Mouse (Mus musculus) heart, postnatal 0 days (tissue): Measurements from ENCODE around the gene Cib3. TPM values are rescaled to one million over a fixed set of nuclear protein-coding genes. Genes with fewer than 3 reads are reported as not detected.

Source experiments
- ATAC-seq: fragments of 200-750 bp; cut with Nextera tagmentation; 2 replicates; pipeline ENCODE4 v1.8.0; 2017; ENCODE audit warnings: low read depth, moderate number of reproducible peaks, moderate library complexity; ENCODE audit not compliant: insufficient read depth
- DNase-seq: peaks from one replicate; pipeline ENCODE4 v3.0.0-alpha.2; 2016; ENCODE audit warnings: low spot score
- H3K27ac ChIP-seq: fragments of 300-500 bp; sonication (generic); 2 replicates; pipeline ENCODE4 v1.5.1; 2014; ENCODE audit warnings: low read depth, mild to moderate bottlenecking
- H3K27me3 ChIP-seq: fragments of 300-500 bp; sonication (generic); 2 replicates; pipeline ENCODE4 v1.6.1; 2014; ENCODE audit warnings: low read length, mixed read lengths; ENCODE audit not compliant: control insufficient read depth, insufficient read depth
- H3K36me3 ChIP-seq: fragments of 300-500 bp; sonication (generic); replicated peaks from 2 replicates; pipeline ENCODE4 v1.6.1; 2014; ENCODE audit warnings: low read length, mixed read lengths; ENCODE audit not compliant: control insufficient read depth, insufficient read depth
- H3K4me1 ChIP-seq: fragments of 300-500 bp; sonication (generic); 2 replicates; pipeline ENCODE4 v1.6.1; 2014; ENCODE audit warnings: antibody characterized with exemption; ENCODE audit not compliant: control insufficient read depth, insufficient read depth
- H3K4me2 ChIP-seq: fragments of 300-500 bp; sonication (generic); 2 replicates; pipeline ENCODE4 v1.6.1; 2014; ENCODE audit warnings: low read depth, mild to moderate bottlenecking, low read length, moderate library complexity
- H3K4me3 ChIP-seq: fragments of 300-500 bp; sonication (generic); 2 replicates; pipeline ENCODE4 v1.5.1; 2014; ENCODE audit warnings: low read depth, low read length
- H3K9ac ChIP-seq: fragments of 300-500 bp; sonication (generic); replicated peaks from 2 replicates; pipeline ENCODE4 v1.6.1; 2014; ENCODE audit warnings: low read depth, low read length, mixed read lengths
- H3K9me3 ChIP-seq: fragments of 300-500 bp; sonication (generic); replicated peaks from 2 replicates; pipeline ENCODE4 v1.6.1; 2016; ENCODE audit warnings: low read length; ENCODE audit not compliant: control insufficient read depth
- CTCF ChIP-seq: IDR thresholded peaks from 2 replicates; pipeline ENCODE4 v1.5.1; 2016; ENCODE audit warnings: antibody characterized with exemption, control low read depth, low read depth
- EP300 ChIP-seq: IDR thresholded peaks from 2 replicates; pipeline ENCODE4 v1.6.1; 2016; ENCODE audit warnings: antibody characterized with exemption, low read depth
- WGBS: fragments of 180-500 bp; shearing (Covaris S2); extraction: QIAGEN DNeasy Blood & Tissue Kit; methylation state at CpG from one replicate; pipeline ENCODE4 v1.1.7; 2014; 5-methylcytosine and 5-hydroxymethylcytosine counted together
- polyA plus RNA-seq: library from polyadenylated mRNA; unstranded; fragments of >200 nt; fragmentation: Nextera tagmentation; extraction: Ambion mirVana; gene quantifications from 2 replicates; pipeline ENCODE4 v1.2.1, GENCODE M21; 2015
- total RNA-seq: library from RNA; depleted of rRNA; stranded (reverse); fragments of >200 nt; gene quantifications from 2 replicates; pipeline ENCODE4 v1.2.3, GENCODE M21; 2014; ENCODE audit warnings: low replicate concordance

Gene Cib3
- total and polyA plus RNA-seq, 2 experiments from 2014 or later = not detected

DNA sequence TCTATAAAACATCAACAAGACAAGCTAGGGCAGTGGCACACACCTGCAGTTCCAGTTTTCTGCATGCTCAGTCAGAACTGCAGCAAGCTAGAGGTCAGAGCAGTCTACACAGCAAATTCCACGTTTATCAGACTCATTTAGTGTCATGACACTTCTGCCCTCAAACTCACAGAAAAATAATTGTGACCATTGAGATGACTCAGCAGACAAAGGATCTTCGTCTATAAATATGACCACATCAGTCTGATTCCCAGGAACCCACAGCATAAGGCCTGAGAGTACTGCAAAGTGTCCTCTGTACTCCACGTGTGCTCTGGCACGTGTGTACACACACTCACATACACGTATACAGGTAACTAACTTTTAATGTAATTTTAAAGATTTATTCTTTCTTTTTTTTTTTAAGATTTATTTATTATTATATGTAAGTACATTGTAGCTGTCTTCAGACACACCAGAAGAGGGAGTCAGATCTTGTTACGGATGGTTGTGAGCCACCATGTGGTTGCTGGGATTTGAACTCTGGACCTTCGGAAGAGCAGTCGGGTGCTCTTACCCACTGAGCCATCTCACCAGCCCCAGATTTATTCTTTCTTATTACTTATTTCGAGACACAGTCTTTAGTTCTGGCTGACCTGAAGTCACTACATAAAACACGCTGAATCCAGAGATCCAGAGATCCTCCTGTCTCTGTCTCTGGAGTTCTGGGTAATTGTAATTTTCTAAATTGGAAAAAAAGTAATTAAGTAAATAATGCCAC, 6.3 kb upstream of the Cib3 start:
- H3K27me3 ChIP-seq = no peaks in the 10 kb centered on the region
- H3K4me2 ChIP-seq = peak overlapping the region; percentile 34; the same call in 1 of the 2 replicates
- H3K9ac ChIP-seq = no peak overlapping the region
- peaks cover 10% of the 10 kb centered on the region; the same call in 1 of the 2 replicates for H3K4me1 ChIP-seq
- DNase-seq (no peak), ATAC-seq (no peak)
- H3K27ac ChIP-seq = peak overlapping the region; percentile 47; the same call in 1 of the 2 replicates
- peaks cover 19% of the 10 kb centered on the region for H3K36me3 ChIP-seq
- no peaks in the 10 kb centered on the region for H3K9me3 ChIP-seq
- 73% methylated on average over 9 of the region's 10 CpGs for WGBS
- no peak for TF ChIP-seq CTCF
- no peak for TF ChIP-seq EP300
- H3K4me3 ChIP-seq = peak overlapping the region; percentile 74

DNA sequence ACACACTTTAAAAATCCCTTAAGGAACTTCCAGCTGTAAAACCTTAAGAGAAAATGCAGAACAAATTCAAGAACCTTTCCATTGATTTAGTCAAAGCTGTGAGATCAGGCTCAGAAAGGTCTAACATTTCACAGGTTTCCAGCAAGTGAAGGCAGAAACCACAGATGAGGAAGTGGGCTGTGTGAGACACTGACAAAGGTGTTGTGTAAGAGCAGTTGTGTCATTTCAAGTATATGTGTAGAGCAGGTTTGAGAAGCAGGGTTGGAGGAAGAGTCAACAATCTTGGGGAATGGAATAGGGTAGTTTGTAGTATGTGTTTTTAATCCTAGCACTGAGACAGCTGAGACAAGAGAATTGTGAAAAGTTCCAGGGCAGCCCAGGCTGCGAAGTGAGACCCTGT, 3.2 kb upstream of the Cib3 start:
- no peak overlapping the region for H3K27ac ChIP-seq
- H3K27me3 ChIP-seq = no peaks in the 10 kb centered on the region
- no peak overlapping the region for H3K4me2 ChIP-seq
- no peaks in the 10 kb centered on the region for H3K9me3 ChIP-seq
- ATAC-seq (no peak), DNase-seq (no peak)
- H3K4me1 ChIP-seq = peaks cover 8% of the 10 kb centered on the region; the same call in 1 of the 2 replicates
- WGBS = 11% methylated on average over 1 of the region's 1 CpGs
- no peak overlapping the region for H3K9ac ChIP-seq
- H3K4me3 ChIP-seq = no peak overlapping the region
- no peaks in the 10 kb centered on the region for H3K36me3 ChIP-seq
- no peak for TF ChIP-seq EP300
- no peak for TF ChIP-seq CTCF

DNA sequence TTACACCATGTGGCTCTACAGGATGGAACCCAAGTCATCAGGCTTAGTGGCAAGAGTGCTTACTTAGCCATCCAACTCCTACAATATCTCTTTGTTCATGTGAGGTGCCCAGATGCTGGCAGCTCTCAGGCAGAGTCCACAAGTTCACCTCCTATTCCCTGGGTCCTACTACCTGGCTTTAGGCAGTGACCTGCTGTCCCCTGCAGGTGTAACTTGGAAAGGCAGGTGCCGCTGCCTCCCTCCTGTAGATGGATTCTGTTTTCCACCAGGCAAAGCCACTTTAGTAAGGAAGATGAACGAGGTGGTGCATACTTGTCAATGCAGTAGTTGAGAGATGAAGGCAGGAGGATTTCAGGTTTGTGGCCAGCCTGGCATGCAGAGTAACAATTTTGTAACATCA, 2.4 kb upstream of the Cib3 start:
- H3K4me1 ChIP-seq = no peaks in the 10 kb centered on the region
- no peaks in the 10 kb centered on the region for H3K36me3 ChIP-seq
- no peaks in the 10 kb centered on the region for H3K27me3 ChIP-seq
- WGBS = 38% methylated on average over 2 of the region's 2 CpGs
- H3K9me3 ChIP-seq = no peaks in the 10 kb centered on the region
- H3K4me3 ChIP-seq = no peak overlapping the region
- H3K9ac ChIP-seq = no peak overlapping the region
- TF ChIP-seq CTCF (peak; percentile 25), EP300 (no peak)
- DNase-seq = no peak
- H3K27ac ChIP-seq = no peak overlapping the region
- no peak overlapping the region for H3K4me2 ChIP-seq
- ATAC-seq = no peak

DNA sequence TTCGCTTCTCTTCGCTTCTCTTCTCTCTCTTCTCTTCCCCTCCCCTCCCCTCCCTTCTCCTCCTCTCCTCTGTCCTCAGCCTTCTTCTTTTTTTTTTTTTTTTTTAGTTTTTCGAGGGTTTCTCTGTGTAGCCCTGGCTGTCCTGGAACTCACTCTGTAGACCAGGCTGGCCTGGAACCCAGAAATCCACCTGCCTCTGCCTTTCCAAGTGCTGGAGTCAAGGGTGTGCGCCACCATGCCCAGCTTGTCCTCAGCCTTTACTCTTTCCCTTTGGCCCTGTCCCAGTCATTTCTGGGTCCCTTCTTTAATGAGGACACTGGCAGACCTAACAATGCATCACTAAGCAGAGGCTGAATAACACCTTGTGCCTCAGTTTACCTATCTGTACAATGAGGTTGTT, 899 bp upstream of the Cib3 start, which contains the start of gene Gm11034:
TSS of gene Gm11034 (minus strand) at position 101 of the 400 bp plus-strand sequence.
- no peak for ATAC-seq
- Histone ChIP-seq H3K27me3 (no peaks in the 10 kb centered on the region), H3K9ac (no peak within 1 kb of the TSS), H3K4me2 (no peak within 1 kb of the TSS), H3K4me3 (no peak within 1 kb of the TSS), H3K4me1 (no peaks in the 10 kb centered on the region), H3K27ac (no peak within 1 kb of the TSS), H3K9me3 (no peaks in the 10 kb centered on the region), H3K36me3 (no peaks in the 10 kb centered on the region)
- TF ChIP-seq EP300 = no peak
- TF ChIP-seq CTCF = no peak
- DNase-seq = no peak
- WGBS = 67% methylated on average over 4 of the region's 4 CpGs

DNA sequence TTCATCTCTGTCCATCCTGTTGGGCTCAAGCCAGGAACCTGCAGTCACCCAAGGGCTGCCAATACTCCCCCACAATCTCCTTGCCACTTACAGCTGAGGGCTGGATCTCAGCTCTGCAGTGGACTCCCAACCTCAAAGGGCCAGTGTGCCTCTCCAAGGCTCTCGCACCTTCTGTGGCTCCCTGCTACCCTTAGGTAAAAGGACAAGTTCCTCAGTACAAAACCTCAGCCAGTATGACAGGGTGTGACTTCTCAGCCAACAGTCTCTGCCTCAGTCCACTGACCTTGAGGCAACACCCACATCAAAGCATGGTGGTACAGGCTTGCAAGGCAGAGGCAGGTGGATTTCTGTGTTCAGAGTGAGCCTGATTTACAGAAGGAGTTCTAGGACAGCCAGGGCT, 791 bp downstream of the Cib3 start:
- Histone ChIP-seq H3K27me3 (no peaks in the 10 kb centered on the region), H3K4me1 (no peaks in the 10 kb centered on the region), H3K9ac (no peak overlapping the region), H3K4me2 (no peak overlapping the region), H3K36me3 (no peaks in the 10 kb centered on the region), H3K27ac (no peak overlapping the region), H3K4me3 (no peak overlapping the region), H3K9me3 (no peaks in the 10 kb centered on the region)
- 69% methylated on average over 1 of the region's 1 CpGs for WGBS
- no peak for DNase-seq
- TF ChIP-seq CTCF (no peak), EP300 (no peak)
- ATAC-seq = no peak
